ENCODE assay signal across 50 mouse cellular contexts in the genomic region with DNA sequence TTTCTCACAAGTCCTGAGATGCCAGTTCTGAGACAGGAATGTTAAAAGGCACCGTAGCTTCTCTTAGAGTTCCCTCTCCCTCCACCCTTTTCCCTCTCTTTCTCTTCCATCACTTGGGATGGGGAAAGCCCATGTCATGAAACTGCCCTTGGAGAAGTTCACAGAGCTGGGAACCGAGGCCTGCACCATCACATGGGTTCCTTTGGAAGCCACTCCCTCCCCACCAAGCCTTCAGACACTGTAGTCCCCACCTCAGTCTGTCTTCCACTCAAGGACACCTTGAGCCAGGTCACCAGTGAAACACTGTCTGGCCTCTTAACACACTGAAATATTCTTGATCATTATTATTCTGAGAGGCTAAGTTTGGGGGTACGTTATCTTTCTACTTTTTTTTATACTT. TPM values are rescaled to one million over a fixed set of nuclear protein-coding genes. Genes with fewer than 3 reads are reported as not detected.
"Had no signal": no experiment of that assay in that cellular context is flagged by ENCODE, and none has a peak within 500 bp of the region (broad histone marks: within the 10 kb centered on the region; RNA-seq: fewer than 3 reads in every experiment).

No protein-coding gene starts in this region.

- DNase-seq: heart, postnatal 10 days; heart, postnatal 14 days; heart, postnatal 36 days; heart, postnatal 4 days; kidney, adult 11 months; kidney, adult 18-20 months; kidney, adult 2 months; kidney, adult 8-10 months; kidney, adult 9 months; kidney, postnatal 10 days; kidney, postnatal 14 days; kidney, postnatal 25 days; kidney, postnatal 36 days; kidney, postnatal 4 days; layer of hippocampus, adult 9-11 months; layer of hippocampus, postnatal 36 days had no signal

- H3K4me1 ChIP-seq: heart, embryonic 13.5 days; hindbrain, embryonic 13.5 days had no signal

- H3K36me3 ChIP-seq: heart, embryonic 12.5 days; heart, embryonic 13.5 days; heart, embryonic 15.5 days; hindbrain, embryonic 10.5 days; hindbrain, embryonic 12.5 days; hindbrain, embryonic 13.5 days; hindbrain, embryonic 15.5 days; kidney, embryonic 15.5 days had no signal

- H3K9ac ChIP-seq: heart, embryonic 12.5 days; heart, embryonic 13.5 days; heart, embryonic 15.5 days; hindbrain, embryonic 12.5 days; hindbrain, embryonic 13.5 days; hindbrain, embryonic 14.5 days; hindbrain, embryonic 15.5 days; kidney, embryonic 15.5 days had no signal

- H3K27me3 ChIP-seq: heart, embryonic 12.5 days; heart, embryonic 13.5 days; heart, embryonic 15.5 days; hindbrain, embryonic 12.5 days; hindbrain, embryonic 15.5 days; kidney, embryonic 15.5 days had no signal

- H3K4me3 ChIP-seq: heart, embryonic 12.5 days; heart, embryonic 13.5 days; heart, embryonic 15.5 days; hindbrain, embryonic 10.5 days; hindbrain, embryonic 12.5 days; hindbrain, embryonic 13.5 days; hindbrain, embryonic 15.5 days; kidney, embryonic 15.5 days; layer of hippocampus, adult 2 months; left cerebral cortex, adult 2 months had no signal

- ATAC-seq: hindbrain, embryonic 16.5 days; hindbrain, postnatal 0 days; inflammation-experienced regulatory T-cells, adult 6 months; intestine, embryonic 16.5 days; intestine, postnatal 0 days had no signal

- H3K9me3 ChIP-seq: heart, embryonic 12.5 days; heart, embryonic 13.5 days; heart, embryonic 15.5 days; hindbrain, embryonic 10.5 days; hindbrain, embryonic 12.5 days; hindbrain, embryonic 13.5 days; hindbrain, embryonic 15.5 days; kidney, embryonic 15.5 days had no signal

- H3K27ac ChIP-seq: heart, embryonic 13.5 days; heart, embryonic 15.5 days; hindbrain, embryonic 10.5 days; hindbrain, embryonic 12.5 days; hindbrain, embryonic 13.5 days; hindbrain, embryonic 14.5 days; hindbrain, embryonic 15.5 days; hindbrain, postnatal 0 days; kidney, embryonic 15.5 days; kidney, postnatal 0 days; layer of hippocampus, adult 2 months; left cerebral cortex, adult 2 months had no signal

- H3K4me2 ChIP-seq: heart, embryonic 12.5 days; heart, embryonic 13.5 days; heart, embryonic 15.5 days; hindbrain, embryonic 12.5 days; hindbrain, embryonic 13.5 days; hindbrain, embryonic 14.5 days; hindbrain, embryonic 15.5 days; kidney, embryonic 15.5 days had no signal

RNA-seq across cellular contexts. Expression of a gene that starts 9.1 kb away (rescaled TPM):
- total RNA-seq: heart, postnatal 25 days; heart, postnatal 36 days; hematopoietic stem cell, adult 5-6 weeks had no signal
- polyA plus RNA-seq: inflammation-experienced regulatory T-cells, adult 6 months; large intestine, adult 2 months had no signal

RNA-seq across cellular contexts. Expression of a gene that starts 38.9 kb away (rescaled TPM):
- total RNA-seq: heart, postnatal 10 days; heart, postnatal 14 days; heart, postnatal 25 days; heart, postnatal 36 days; heart, postnatal 4 days; hematopoietic stem cell, adult 5-6 weeks; layer of hippocampus, adult 18-20 months; layer of hippocampus, adult 2 months; layer of hippocampus, adult 8-10 months; layer of hippocampus, postnatal 10 days; layer of hippocampus, postnatal 14 days; layer of hippocampus, postnatal 25 days; layer of hippocampus, postnatal 36 days; left cerebral cortex, adult 18-20 months; left cerebral cortex, adult 2 months; left cerebral cortex, adult 8-10 months had no signal
- polyA plus RNA-seq: heart, embryonic 12.5 days; heart, embryonic 13.5 days; heart, embryonic 14.5 days; heart, embryonic 15.5 days; heart, embryonic 16.5 days; heart, postnatal 0 days; hindbrain, embryonic 10.5 days; hindbrain, embryonic 11.5 days; hindbrain, embryonic 12.5 days; hindbrain, embryonic 13.5 days; hindbrain, embryonic 14.5 days; hindbrain, embryonic 15.5 days; hindbrain, embryonic 16.5 days; hindbrain, postnatal 0 days; inflammation-experienced regulatory T-cells, adult 6 months; intestine, embryonic 14.5 days; intestine, embryonic 16.5 days; intestine, postnatal 0 days; kidney, embryonic 14.5 days; kidney, embryonic 15.5 days; kidney, embryonic 16.5 days; kidney, postnatal 0 days; large intestine, adult 2 months had no signal

RNA-seq across cellular contexts. Expression of a gene that starts 58.3 kb away (rescaled TPM):
- polyA plus RNA-seq: inflammation-experienced regulatory T-cells, adult 6 months had no signal
